Comparison of ENCODE assay signal across 31 mouse cellular contexts in the genomic region with DNA sequence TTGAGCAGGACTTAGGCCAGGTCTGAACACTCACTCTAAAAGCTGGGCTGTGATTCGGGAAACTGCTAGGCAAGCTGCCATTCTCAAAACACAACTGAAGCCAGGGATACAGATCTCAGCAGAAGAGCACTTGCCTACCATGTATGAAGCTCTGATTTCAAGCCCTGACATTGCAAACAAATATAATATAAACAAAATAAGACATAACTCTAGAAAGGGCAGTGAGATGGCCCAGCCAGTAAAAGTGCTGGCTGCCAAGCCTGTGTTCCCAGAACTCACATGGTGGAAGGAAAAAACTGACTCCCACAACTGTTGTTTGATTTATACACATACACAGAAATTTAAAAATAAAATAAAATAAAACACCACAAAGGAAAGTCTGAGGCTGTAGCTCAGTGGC. TPM values are rescaled to one million over a fixed set of nuclear protein-coding genes. Genes with fewer than 3 reads are reported as not detected.
"Had no signal": no experiment of that assay in that cellular context is flagged by ENCODE, and none has a peak within 500 bp of the region (broad histone marks: within the 10 kb centered on the region; RNA-seq: fewer than 3 reads in every experiment).

No protein-coding gene starts in this region.

- H3K9me3 ChIP-seq: heart, embryonic 10.5 days; heart, embryonic 12.5 days; hindbrain, embryonic 10.5 days; hindbrain, embryonic 12.5 days; intestine, embryonic 15.5 days; kidney, embryonic 15.5 days; limb, embryonic 10.5 days; limb, embryonic 12.5 days had no signal

- H3K4me3 ChIP-seq: heart, embryonic 10.5 days; heart, embryonic 12.5 days; hindbrain, embryonic 10.5 days; hindbrain, embryonic 12.5 days; intestine, embryonic 15.5 days; kidney, embryonic 15.5 days; layer of hippocampus, adult 2 months; left cerebral cortex, adult 2 months; limb, embryonic 10.5 days; limb, embryonic 12.5 days had no signal

- ATAC-seq: forebrain, postnatal 0 days; hindbrain, embryonic 16.5 days; inflammation-experienced regulatory T-cells, adult 6 months; intestine, embryonic 15.5 days; intestine, postnatal 0 days had no signal

- H3K4me1 ChIP-seq: heart, embryonic 10.5 days; heart, embryonic 12.5 days; hindbrain, embryonic 10.5 days; hindbrain, embryonic 12.5 days; intestine, embryonic 15.5 days; kidney, embryonic 15.5 days had no signal

- H3K9ac ChIP-seq: forebrain, postnatal 0 days; heart, embryonic 12.5 days; hindbrain, embryonic 12.5 days; hindbrain, embryonic 14.5 days; intestine, embryonic 15.5 days; kidney, embryonic 15.5 days; limb, embryonic 12.5 days had no signal

- H3K27ac ChIP-seq: heart, embryonic 10.5 days; hindbrain, embryonic 10.5 days; hindbrain, embryonic 12.5 days; hindbrain, embryonic 14.5 days; intestine, embryonic 15.5 days; kidney, embryonic 15.5 days; kidney, postnatal 0 days; layer of hippocampus, adult 2 months; left cerebral cortex, adult 2 months; limb, embryonic 10.5 days; limb, embryonic 12.5 days had no signal

- H3K36me3 ChIP-seq: heart, embryonic 10.5 days; heart, embryonic 12.5 days; hindbrain, embryonic 10.5 days; hindbrain, embryonic 12.5 days; intestine, embryonic 15.5 days; kidney, embryonic 15.5 days; limb, embryonic 10.5 days; limb, embryonic 12.5 days had no signal

- H3K27me3 ChIP-seq: heart, embryonic 12.5 days; hindbrain, embryonic 12.5 days; intestine, embryonic 15.5 days; kidney, embryonic 15.5 days; limb, embryonic 12.5 days had no signal

- DNase-seq: forebrain, postnatal 0 days; gastrocnemius, postnatal 25 days; heart, adult 18-20 months; heart, postnatal 10 days; heart, postnatal 4 days; kidney, adult 18-20 months; kidney, adult 9 months; kidney, postnatal 25 days had no signal

- H3K4me2 ChIP-seq: heart, embryonic 12.5 days; hindbrain, embryonic 12.5 days; hindbrain, embryonic 14.5 days; intestine, embryonic 15.5 days; kidney, embryonic 15.5 days; limb, embryonic 12.5 days had no signal

RNA-seq across cellular contexts. Expression of a gene that starts 32.6 kb away (rescaled TPM):
- total RNA-seq: forebrain, postnatal 0 days; gastrocnemius, adult 18-20 months; gastrocnemius, postnatal 25 days; gastrocnemius, postnatal 4 days; granulocyte monocyte progenitor cell, adult 5-6 weeks; heart, adult 18-20 months; heart, adult 8-10 months; heart, postnatal 10 days; heart, postnatal 4 days; layer of hippocampus, adult 2 months; layer of hippocampus, postnatal 10 days; layer of hippocampus, postnatal 25 days; left cerebral cortex, adult 2 months; left cerebral cortex, postnatal 14 days; left cerebral cortex, postnatal 36 days had no signal
- polyA plus RNA-seq: forebrain, postnatal 0 days; inflammation-experienced regulatory T-cells, adult 6 months; kidney, postnatal 0 days had no signal
